Mouse (Mus musculus) T-helper 2 cell (primary cell): ENCODE measurements around the gene Tbc1d25.

Source experiments
- in situ Hi-C: fragments of 300-600 bp; cut with MboI, MseI; formaldehyde crosslinking; loops from one replicate; pipeline ENCODE4 v1.15.1; 2025; ENCODE audit warnings: high pct_unique_total_duplicates

Tbc1d25 gene

GRCm38 (mm10) chrX:8175504-8176385 lies at the start of gene Tbc1d25:
TSS of gene Tbc1d25 (minus strand) at chrX:8176181.
- in situ Hi-C loops, result no loop called here

- in situ Hi-C loops, result no loop called here
These were observed 47.5 kb upstream of the Tbc1d25 start for GRCm38 (mm10) chrX:8223473-8223872.

GRCm38 (mm10) chrX:8222678-8223421 lies 46.9 kb upstream of the Tbc1d25 start:
- in situ Hi-C loops, result no loop called here

GRCm38 (mm10) chrX:8222296-8222677 lies 46.3 kb upstream of the Tbc1d25 start:
- in situ Hi-C loops, result no loop called here

GRCm38 (mm10) chrX:8219651-8220050 lies 43.7 kb upstream of the Tbc1d25 start:
- in situ Hi-C loops, result no loop called here

- in situ Hi-C loops, result no loop called here
These were observed 42.1 kb upstream of the Tbc1d25 start for GRCm38 (mm10) chrX:8218114-8218513.

GRCm38 (mm10) chrX:8217383-8217782 lies 41.4 kb upstream of the Tbc1d25 start:
- in situ Hi-C loops, result no loop called here

GRCm38 (mm10) chrX:8211490-8212207 lies 35.7 kb upstream of the Tbc1d25 start:
- in situ Hi-C loops, result no loop called here

GRCm38 (mm10) chrX:8209720-8210119 lies 33.7 kb upstream of the Tbc1d25 start:
- in situ Hi-C loops, result no loop called here

GRCm38 (mm10) chrX:8207224-8207623 lies 31.2 kb upstream of the Tbc1d25 start:
- in situ Hi-C loops, result no loop called here

- in situ Hi-C loops, result no loop called here
These were observed 30.8 kb upstream of the Tbc1d25 start for GRCm38 (mm10) chrX:8206694-8207197.

GRCm38 (mm10) chrX:8206015-8206693 lies 30.2 kb upstream of the Tbc1d25 start, which contains the start of gene Porcn:
TSS of gene Porcn (minus strand) at chrX:8206525.
- in situ Hi-C loops, result no loop called here

GRCm38 (mm10) chrX:8205551-8205950 lies 29.6 kb upstream of the Tbc1d25 start:
- in situ Hi-C loops, result no loop called here

GRCm38 (mm10) chrX:8205088-8205487 lies 29.1 kb upstream of the Tbc1d25 start:
- in situ Hi-C loops, result no loop called here

GRCm38 (mm10) chrX:8204076-8204475 lies 28.1 kb upstream of the Tbc1d25 start:
- in situ Hi-C loops, result no loop called here

- in situ Hi-C loops, result no loop called here
These were observed 27.1 kb upstream of the Tbc1d25 start for GRCm38 (mm10) chrX:8203105-8203504.

GRCm38 (mm10) chrX:8193419-8193723 lies 17.4 kb upstream of the Tbc1d25 start, which contains the start of gene Ebp:
TSS of gene Ebp (minus strand) at chrX:8193512.
- in situ Hi-C loops, result loop anchor here (10.0 kb wide), 1 partner anchor 441 kb away; no protein-coding TSS in a partner anchor

GRCm38 (mm10) chrX:8192640-8193418 lies 16.8 kb upstream of the Tbc1d25 start:
- in situ Hi-C loops, result loop anchor here (10.0 kb wide), 1 partner anchor 442 kb away; no protein-coding TSS in a partner anchor

GRCm38 (mm10) chrX:8192126-8192639 lies 16.2 kb upstream of the Tbc1d25 start:
- in situ Hi-C loops, result loop anchor here (10.0 kb wide), 1 partner anchor 443 kb away; no protein-coding TSS in a partner anchor
